Mouse (Mus musculus) liver (tissue): ENCODE results near the gene Ddc.

Experiments
- DNase-seq: peaks from one replicate; pipeline ENCODE4 v3.0.0-alpha.2; 2020; ENCODE audit warnings: mixed read lengths

Gene Ddc

DNA sequence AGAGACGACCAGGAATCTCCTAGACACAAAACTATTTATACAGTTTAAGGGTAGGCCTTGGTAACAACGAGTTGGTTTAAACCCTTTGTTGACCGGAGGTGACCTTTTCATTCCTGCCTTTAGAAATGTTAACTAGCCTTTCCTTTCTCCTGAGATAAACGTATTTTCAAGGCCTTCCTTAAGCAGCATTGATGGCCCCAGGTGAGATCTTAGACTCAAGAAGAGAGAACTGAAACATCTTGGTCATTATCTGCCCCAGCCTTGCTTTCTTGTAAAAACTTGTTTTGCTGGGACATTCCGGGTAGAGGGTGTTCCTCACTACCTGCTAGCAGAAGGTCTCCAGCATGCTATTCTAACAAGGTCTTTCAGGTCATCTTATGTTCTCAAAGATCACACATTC lies 7.1 kb upstream of the Ddc start:
- no peak for DNase-seq

DNA sequence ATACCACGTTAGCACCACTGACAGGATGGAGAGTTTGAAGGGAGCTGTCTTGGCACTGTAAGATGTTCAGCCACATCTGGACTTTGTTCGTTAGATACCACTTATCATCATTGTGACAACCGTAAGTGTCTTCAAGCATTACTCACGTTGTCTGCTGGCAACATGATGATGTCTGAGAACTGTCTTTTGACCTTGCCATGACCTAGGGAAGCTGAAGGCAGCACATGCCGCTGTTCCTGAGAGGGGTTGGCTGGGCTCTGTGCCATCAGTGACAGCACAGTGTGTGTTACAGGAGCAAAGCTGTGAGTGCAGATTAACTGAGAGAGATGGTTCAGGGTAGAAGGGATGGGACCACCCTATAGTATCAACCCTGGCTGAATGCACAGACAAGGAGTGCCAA lies 3.6 kb upstream of the Ddc start:
- DNase-seq = no peak

DNA sequence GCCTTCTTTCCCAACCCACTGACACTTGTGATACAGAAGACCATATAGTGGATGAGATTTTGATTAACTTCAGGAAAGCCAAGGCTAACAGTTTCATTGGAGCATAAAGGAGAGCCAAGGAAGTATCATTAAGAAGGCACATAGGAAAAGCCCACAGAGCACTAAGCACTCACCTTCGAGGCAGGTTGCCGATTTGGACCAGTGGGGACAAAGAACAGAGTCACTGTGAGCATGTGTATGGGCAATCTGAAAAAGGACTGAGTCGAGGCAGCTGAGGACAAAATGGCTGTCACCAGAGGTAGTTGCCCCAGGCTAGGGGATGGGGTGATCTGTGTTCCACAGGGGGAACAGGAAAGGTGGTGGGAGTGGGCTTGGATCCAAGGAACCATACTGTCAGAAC lies 552 bp upstream of the Ddc start:
- DNase-seq = no peak

DNA sequence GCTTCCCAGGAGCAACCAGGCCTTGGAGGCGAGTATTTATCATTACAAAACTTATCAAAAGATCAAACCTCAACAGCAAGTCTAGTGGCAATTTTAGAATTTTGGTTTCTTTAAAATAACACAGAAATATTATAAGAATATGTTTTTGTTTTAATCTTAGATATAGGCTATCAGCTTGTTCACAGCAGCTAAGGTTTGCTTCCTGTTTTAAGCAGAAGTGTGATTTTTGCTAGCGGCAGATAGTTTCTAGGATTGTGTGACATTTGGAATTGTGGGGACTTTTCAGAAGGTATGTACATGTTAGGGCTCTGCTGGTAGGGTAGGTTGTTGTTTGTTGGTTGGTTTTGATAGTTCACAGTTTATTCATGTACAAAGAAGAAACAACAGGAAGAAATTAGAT lies 2.5 kb downstream of the Ddc start:
- DNase-seq = no peak

DNA sequence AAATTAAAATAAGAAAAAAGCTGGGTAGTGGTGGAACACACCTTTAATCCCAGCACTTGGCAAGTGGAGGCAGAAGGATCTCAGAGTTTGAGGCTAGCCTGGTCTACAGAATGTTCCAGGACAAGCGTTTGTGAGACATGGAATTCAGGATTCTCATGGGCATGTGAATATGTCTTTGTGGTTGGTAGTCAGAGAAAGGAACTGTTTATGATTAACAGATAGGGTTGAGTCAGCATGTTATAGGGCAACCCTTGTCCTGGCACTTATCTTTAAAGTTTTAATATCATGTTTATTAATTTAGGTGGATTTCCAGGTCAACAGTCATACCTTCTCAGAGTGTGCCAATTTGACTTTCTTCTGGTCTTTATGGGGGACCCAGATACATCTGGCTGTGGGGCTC lies 4.2 kb downstream of the Ddc start:
- DNase-seq = no peak

DNA sequence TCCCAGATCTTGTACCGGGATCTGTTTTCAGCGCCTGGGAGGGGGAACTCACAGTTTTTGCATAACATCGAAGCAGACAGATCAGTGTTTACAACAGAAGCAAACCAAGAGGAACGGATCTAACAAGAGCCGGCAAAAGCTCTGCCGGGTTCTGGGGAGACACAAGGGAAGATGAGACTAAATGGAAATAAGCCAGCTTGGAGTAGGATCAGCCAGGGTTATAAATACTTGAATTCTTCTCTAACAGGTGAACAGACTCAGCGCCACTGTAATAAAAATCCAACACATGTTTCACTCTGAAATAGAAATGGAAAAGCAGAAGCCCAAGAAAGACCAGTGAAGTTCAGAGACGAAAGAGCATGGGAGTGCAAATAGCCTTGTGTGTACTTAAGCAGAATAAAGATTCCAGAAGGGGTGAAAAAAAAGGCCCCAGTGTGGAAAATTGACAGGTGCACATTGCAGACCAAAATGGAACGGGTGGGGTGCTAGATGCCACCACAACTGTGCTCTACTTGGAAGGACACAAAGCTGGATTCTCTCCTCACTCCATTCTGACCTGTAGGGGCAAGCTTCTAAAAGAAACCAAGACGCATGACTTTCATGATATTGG lies 4.8 kb downstream of the Ddc start:
- DNase-seq = no peak

DNA sequence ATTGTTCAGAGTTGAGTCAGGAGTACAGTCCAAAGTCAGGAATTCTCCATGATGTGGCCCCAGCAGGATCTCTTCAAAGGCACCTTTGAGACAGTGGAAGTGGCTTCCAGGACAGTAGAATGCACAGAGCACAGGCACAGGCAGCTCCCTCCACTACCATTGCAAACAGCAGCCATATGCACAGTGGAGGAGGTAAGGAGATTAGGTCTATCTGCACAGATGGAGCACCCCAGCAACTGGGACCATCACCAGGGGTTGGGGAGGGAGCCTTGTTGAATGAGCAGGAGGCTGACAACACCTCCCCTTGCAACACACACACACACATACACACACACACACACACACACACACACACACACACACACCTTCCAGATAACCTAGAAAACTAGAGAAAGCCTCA lies 6.1 kb downstream of the Ddc start:
- no peak for DNase-seq

DNA sequence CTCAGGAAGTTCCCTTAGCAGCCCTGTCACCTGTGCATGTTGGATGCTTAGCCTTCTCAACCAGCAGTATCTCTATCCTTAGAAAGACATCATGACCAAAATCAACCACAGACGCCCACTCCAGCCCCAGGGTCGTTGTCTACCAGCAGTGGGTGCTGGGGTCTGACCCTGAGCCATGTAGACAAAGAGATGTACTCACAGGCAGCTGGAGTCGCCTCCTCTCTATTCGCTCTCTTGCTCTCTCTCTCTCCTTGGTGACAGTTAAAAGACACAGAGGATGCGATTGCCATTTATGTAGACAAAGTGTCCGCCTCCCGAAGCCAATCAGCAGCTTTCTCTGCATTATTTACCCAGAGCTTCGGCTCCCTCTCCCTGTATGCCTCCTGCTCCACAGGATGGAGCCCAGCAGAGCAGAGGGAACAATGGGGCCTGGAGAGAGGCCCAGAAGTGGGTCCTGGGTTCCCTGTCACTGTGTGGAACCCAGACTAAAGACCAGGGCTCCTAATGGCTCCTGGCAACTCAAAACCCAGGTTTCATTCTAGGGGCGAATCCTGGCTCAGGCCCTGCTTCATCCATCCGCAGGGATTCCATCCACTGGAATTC lies 7.7 kb downstream of the Ddc start:
- no peak for DNase-seq

DNA sequence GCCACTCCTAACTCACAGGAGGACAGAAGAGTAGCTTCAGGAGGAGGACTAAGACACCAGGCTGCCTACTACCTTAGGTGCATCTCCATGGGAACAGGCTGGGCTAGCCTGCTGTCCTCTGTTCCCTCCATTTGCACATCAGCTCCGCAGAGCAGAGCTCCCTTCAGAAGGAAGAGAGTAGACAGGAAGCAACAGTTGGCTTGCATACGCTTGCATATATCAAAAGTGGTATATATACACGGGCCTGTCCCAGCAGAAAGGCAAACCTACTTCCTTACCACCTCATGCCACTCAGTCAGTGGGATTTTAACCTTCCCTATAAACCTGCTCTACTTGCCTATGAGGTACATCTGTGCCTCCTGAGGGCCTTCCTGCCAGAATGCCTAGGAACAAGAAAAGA lies 9.2 kb downstream of the Ddc start:
- no peak for DNase-seq

DNA sequence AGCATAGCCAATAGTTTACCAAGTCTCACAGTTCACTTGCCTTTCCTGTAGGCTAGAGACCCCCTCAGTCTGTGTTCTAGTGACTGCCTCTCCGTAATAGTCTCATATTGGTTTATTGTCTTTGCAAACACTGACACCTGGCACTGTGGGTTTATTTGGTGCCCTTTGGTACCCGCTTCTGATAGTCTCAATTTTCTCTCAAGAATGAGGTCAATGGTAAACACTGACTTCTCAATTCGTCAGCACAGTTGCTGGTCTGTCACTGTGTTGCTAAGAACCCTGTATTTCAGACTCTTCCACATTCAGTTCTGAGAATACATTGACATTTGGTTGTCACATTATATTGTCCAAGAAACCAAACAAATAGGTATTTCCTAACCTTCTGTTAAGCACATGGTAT lies 9.9 kb downstream of the Ddc start:
- DNase-seq = no peak

DNA sequence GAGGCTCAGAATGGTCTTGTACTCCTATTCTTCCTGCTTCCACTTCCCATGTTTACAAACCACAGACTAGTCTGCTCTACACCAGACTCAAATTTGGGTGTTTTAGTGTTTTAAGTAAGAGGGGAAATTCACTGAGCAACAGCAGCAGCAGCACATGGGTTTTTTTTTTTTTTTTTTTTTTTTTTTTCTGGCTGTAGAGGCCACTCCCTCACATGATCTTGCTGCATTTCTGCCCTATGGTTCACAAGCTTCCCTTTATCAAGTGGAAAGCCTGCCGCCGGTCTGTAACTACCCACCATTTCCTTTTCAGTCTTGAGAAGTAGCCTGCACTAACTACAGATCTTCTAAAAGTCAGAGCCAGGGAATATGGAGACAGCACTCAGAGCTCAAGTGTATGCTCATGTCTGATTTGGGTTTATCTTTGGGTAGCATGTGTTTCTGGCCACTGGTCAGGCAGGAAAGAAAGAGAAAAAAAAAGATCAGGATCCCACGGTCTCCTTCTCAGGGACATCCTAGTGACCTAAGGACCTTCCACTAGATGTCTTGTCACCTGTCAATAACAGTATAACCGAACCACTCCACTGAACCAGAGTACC lies 11.4 kb downstream of the Ddc start:
- DNase-seq = peak; percentile 59

DNA sequence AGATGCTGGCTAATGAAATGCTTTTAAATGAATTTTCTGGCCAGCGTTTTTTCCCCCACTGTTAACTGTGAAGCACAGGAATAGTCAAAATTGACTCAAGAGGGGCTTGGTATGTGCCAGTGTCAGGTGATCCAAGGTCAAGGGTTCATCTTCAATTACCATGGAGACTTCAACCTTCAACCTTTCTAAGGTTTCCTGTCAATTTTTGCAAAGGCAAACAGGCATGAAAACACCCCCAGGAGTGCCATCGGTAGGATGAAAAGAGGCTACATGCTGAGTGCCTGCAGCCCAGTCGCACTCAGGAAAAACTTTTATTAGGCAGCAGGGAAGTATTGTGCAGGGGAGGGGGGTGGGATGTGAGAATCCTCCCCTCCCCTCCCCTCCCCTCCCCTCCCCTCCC lies 12.0 kb downstream of the Ddc start:
- DNase-seq = no peak

DNA sequence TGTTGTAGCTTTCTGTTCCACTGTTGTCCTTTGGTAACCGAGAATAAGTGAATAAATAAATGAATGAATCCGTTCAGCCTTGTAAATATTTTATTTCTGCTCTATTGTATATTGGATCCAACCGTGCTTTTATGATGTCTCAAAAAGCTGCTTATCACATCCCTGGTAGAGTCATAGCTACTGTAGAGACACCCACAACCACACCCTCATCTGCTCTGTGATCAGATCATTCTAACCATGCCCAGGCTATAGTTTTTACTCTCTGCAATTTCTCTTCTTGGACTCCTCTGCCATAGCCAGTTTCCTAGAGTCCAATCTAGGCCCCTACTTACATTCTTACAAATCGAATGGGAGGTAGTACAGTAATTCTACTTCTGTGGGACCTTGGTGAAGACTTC lies 12.7 kb downstream of the Ddc start:
- DNase-seq = no peak

DNA sequence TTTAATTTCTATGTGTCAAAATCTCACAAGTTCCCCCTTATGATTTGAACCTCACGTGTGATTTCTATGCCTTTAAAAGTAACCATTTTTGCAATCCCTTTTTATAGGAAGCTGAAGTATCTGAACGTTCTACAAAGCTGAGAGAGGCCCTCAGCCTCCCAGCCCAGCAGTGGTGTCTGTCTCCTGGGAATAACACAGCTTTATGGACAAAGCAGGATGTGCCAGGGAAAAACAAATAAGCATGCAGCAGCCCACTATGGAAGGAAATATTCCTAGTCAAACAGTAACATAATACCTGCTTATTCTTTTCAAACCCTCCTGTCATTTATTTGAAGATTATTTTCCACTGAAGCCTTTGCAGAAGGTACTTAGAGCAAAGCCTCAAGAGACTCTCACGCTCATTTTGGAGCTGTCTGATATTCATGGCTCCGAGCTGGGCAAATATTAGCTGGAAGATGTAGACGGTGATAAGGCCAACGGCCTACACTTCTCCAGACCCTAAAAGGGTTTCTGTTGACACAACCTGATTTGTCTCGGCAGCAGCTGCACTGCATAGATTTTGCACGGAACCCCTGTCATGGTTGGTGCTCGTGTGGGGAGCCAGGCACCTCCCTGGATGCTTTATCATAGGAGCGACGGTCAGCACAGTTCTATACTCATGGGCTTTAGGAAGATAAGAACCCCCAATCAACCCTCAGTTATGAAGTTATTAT lies 13.3 kb downstream of the Ddc start:
- DNase-seq = peak; percentile 83

DNA sequence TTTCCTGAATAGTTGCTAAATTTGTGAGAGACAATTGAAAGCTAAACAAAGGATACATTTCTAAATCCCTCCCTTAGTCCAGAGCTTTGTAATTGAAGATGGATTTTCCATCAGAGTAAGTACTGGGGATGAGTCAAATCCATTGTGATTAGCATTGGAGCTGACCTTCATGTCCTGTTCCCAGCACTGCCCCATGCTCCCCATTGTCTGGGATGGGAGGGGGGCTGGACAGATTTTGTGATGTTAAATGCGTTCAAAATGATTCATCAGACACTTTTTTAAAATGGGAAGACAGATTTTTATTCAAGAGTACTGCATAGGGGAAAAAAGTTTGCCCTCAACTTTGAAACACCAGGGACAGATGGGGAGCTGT lies 16.2 kb downstream of the Ddc start:
- no peak for DNase-seq

DNA sequence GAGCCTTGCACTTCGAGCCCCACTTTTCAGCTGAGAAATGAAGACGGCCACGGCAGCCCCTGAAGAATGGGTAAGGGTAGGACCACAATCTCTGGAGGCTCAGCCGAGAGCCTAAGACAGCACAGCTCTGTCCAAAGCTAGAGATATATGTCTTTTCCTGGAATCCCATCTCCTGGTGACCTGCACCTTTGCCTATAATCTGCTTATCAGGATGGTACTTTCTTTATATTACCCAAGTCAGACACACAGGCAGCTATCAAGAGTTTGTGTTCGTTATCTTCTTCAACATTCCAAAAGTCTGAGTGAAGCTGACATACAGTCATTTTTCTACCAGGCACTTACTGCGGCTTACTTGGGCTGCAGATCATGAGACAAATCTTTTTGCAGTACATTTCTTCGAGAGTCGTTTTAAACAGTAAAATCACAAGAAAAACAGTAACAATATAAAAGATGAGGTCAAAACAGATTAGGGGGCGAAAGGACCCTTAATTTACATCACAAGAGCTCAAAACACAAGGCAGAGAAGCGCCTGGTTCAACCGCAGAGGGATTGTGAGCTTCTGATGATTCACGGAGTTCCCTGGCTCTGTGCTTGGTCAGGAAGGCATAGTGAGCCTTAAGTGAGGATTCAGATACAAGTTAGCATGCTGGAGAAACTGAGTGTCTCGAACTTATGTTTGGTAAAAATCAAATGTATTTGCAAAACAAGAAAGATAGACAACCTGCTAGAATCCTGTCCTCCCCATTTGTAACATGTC lies 16.7 kb downstream of the Ddc start:
- no peak for DNase-seq

DNA sequence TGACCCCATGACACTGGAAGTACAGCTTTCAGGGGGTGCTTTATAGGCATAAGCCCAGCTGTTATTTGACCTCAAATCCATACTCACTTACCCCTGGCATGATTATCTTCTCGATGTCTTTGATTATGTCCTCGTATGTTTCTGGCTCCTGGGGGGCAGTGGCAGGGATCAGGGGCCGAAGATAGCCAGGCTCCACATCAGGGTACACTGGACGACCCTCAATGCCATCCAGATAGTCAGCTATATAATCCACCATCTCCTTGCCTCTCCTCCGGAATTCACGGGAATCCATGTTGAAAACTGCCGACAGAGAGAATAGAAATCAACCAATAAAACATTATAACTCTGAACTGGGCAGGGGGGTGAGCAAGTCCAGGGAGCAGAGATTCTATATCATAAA lies 17.6 kb downstream of the Ddc start:
- DNase-seq = no peak

DNA sequence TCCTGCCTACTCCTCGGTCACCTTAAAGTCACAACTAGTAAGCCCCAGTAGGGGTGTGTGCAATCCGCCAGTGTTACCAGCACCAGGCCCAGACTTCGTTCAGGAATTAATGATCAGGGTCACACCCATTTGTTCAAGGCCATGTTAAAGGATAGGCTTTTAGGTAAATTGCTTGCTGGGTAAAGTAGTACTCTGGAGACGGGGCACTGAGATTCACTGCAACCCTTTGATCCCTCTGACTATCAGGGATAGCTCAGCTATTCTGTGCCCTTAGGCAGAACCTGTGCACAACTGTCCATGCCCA lies 18.3 kb downstream of the Ddc start:
- DNase-seq = no peak

DNA sequence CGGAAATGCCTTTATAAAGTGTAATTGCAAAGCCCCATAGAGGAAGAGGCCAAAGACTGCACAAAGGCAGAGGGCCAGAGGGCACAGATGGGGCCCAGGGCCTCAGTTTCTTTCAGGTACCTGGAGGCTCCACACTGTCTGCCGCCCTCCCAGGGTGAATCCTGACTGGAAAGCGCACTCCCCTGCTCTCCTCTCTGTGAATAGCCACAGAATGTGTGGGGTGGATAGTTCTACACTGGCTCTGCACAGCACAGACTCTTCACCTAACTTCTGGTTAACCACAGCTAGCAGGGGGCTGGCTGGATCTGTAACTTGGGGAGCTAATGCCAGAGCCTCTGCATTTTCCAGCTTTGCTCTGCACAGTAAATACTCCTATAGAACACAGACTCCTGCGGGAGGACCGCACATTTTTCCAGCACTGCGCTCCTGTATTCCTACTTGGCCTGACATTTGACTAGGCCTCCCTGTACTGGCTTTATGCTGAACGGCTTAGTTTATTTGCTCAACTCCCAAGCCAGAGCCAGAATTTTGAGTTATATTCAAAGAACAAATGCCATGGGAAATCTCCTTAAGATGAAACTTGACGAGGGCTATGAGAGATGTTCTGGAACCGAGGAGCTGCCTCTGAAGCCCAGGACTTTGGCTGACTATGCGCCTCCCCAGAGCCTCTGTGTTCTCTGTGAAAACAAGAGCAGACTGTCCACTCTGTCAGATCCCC lies 18.8 kb downstream of the Ddc start:
- no peak for DNase-seq

DNA sequence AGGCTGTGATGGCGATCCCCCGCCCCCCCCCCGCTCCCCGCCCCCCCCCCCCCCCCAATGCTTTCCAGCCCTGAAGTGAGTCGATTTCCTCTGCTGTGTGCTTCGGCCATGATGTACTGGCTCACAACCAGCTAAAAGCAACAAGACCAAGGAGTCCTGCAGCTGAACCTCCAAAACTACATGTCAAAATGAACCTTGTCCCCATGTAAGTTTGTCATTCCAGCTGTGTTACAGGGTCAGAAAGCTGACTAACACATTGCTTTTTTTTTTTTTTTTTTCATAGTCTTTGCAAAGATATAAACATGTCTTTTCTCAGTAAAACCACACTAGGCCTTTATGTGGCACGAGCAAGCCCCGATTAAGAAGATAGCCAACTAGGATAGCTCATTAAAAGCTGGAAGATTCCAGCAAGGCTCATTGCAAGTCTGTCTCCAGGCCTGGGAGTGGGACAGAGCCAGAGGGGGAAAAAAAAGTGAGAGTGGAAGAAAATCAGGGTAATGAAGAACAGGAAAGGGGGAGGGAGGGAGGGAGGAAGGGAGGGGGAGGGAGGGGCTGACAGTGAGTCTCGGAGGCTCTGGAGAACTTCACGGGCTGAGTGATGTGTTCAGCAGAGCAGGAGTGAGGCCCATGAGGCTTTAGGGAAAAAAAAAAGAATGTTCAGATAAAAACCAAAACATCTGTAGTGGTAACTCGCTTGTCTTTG lies 19.5 kb downstream of the Ddc start:
- peak; percentile 51 for DNase-seq

DNA sequence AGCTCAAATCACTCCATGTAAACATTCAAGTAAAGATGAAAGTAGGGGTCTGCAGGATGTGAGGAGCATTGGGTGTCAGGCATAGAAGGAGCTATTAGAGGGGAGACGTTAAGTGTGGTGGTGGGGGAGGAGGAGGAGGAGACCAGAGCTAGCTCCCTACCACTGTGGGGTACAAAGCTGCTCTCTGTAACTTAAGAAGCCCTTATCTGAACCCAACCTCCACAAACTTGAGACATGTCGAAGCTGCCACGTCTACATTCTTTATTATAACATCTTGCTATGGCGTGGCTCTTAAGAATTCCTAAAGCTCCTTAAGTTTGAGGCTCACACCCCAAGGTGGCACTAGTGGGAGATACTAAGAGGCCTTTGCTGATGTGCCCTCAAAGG lies 20.1 kb downstream of the Ddc start:
- no peak for DNase-seq

DNA sequence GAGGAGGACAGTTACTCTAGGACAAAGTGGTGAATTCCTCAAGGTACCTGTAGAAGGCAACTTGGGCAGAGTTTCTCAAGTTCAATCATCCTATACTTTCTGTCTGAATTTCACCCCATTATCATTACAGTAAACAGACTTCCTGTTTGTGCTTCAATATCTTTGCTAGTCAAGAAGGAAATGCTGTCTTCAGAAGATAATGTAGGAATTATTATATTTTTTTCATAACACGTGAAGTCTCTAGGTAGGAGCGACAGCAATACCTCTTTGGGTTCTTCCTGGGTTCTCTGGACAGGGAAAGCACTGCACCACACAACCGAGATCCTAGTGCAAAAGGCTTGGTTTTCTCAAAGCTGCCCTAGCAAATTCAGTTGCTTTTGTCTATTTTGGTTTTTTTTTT lies 21.6 kb downstream of the Ddc start:
- no peak for DNase-seq

DNA sequence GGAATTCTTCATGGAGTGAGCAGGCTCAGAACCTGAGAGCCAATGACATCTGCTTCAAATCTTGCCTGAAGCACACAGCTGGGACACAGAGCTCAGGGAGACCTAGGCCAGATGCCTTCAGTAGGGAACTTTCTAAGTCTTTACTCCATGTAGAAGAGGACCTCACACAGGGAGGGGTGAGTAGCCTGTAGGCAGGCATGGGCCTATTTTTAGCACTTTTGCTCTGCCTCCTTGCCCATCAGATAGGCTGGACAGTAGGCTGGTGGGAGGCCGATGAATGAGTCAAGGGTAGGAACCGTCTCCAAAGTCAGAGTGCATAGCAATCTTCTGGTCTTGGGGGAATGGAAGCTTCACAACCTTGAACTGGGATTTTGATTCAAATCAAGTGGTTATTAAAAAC lies 22.7 kb downstream of the Ddc start:
- no peak for DNase-seq
